Mouse (Mus musculus): ENCODE measurements at regions not wholly inside any gene's neighbourhood (a gene's known extent, or its start where the extent isn't known, plus 50 kb on each side); places are given as distances from the start of the nearest gene placed in this dataset.
"Not testable (repeated sequence)": the region's sequence is repeated elsewhere in the genome, so short reads cannot be mapped to it uniquely, and the experiment has no call there.

DNA sequence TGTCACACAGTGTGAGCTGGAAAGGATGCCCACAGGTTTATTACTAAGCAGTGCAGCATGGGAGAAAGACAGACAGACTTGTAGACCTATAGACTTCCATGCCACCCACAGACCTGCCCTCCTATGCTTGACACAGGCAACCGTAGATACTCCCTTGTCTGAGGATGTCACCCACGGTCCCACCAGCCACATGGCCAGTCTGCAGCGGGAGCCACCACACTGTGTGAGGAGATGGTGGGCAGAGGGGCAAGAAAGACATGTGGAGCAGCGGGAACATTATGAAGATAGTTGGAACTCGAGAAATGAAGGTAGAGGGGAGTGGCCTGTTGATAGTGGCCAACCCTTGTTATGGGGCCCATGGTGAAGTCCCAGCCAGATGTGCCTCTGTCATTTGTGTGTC lies 244.0 kb upstream of the Tusc1 start:
- no peak overlapping the region for H3K9ac ChIP-seq
- ATAC-seq (ENCODE audit: insufficient read depth) (no peak), DNase-seq (no peak)
- no peak overlapping the region for H3K27ac ChIP-seq (ENCODE audit: low read depth)
- WGBS = 77% methylated on average over 5 of the region's 5 CpGs
- no peak overlapping the region for H3K4me2 ChIP-seq
- no peaks in the 10 kb centered on the region for H3K9me3 ChIP-seq (ENCODE audit: low read depth, low read length)
- H3K27me3 ChIP-seq (ENCODE audit: insufficient read depth, low read length) = no peaks in the 10 kb centered on the region
- TF ChIP-seq CTCF (IDR thresholded peaks at IDR 0.05; ENCODE audit: low read depth) = no peak
- H3K36me3 ChIP-seq (ENCODE audit: insufficient read depth) = no peaks in the 10 kb centered on the region
- no peak overlapping the region for H3K4me3 ChIP-seq (ENCODE audit: low read depth, low read length)
- no peaks in the 10 kb centered on the region for H3K4me1 ChIP-seq (ENCODE audit: insufficient read depth)

- H3K4me2 ChIP-seq = no peak overlapping the region
- no peak for ATAC-seq (ENCODE audit: insufficient read depth)
- H3K9me3 ChIP-seq (ENCODE audit: low read depth, low read length) = no peaks in the 10 kb centered on the region
- no peak for TF ChIP-seq CTCF (IDR thresholded peaks at IDR 0.05; ENCODE audit: low read depth)
- DNase-seq = no peak
- no peak overlapping the region for H3K4me3 ChIP-seq (ENCODE audit: low read depth, low read length)
- no peak overlapping the region for H3K27ac ChIP-seq (ENCODE audit: low read depth)
- no peaks in the 10 kb centered on the region for H3K27me3 ChIP-seq (ENCODE audit: insufficient read depth, low read length)
- no peak overlapping the region for H3K9ac ChIP-seq
- H3K4me1 ChIP-seq (ENCODE audit: insufficient read depth) = no peaks in the 10 kb centered on the region
- H3K36me3 ChIP-seq (ENCODE audit: insufficient read depth) = no peaks in the 10 kb centered on the region
- 70% methylated on average over 5 of the region's 5 CpGs for WGBS
Observed at GRCm38 (mm10) chr4:93567487-93568259, 232.4 kb upstream of the Tusc1 start.

DNA sequence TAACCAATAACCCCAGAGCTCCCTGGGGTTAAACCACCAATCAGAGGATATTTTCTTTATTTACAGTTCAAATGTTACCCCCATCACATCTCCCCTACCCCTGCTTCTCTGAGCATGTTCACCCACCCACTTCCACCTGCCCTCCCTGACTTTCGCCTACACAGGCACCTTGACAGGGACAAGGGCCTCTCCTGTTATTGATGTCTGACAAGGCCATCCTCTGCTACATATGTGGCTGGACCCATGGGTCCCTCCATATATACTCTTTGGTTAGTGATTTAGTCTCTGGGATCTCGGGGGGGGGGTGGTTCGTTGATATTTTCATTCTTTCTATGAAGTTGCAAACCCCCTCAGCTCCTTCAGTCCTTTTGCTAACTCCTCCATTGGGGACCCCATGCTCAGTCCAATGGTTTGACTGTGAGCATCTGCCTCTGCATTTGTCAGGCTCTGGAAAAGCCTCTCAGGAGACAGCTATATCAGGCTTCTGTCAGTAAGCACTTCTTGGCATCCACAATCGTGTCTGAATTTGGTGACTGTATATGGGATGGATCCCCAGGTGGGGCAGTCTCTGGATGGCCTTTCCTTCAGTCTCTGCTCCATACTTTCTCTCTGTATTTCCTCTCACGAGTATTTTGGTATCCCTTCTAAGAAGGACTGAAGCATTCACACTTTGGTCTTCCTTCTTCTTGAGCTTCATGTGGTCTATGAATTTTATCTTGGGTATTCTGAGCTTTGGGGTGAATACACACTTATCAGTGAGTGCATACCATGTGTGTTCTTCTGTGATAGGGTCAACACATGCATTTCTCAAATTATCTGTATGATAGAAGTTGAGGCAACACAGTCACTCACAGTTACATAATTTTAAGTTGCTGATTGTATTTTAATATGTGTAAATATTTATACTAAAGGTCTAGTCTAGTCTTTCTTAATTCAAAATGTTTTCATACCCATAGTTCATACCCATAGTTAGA lies 220.8 kb upstream of the Tusc1 start:
- TF ChIP-seq CTCF (IDR thresholded peaks at IDR 0.05; ENCODE audit: low read depth) = no peak
- DNase-seq = no peak
- ATAC-seq (ENCODE audit: insufficient read depth) = no peak
- no peak overlapping the region for H3K9ac ChIP-seq
- H3K9me3 ChIP-seq (ENCODE audit: low read depth, low read length) = no peaks in the 10 kb centered on the region
- H3K36me3 ChIP-seq (ENCODE audit: insufficient read depth) = no peaks in the 10 kb centered on the region
- H3K4me3 ChIP-seq (ENCODE audit: low read depth, low read length) = no peak overlapping the region
- WGBS = 79% methylated on average over 5 of the region's 5 CpGs
- H3K27ac ChIP-seq (ENCODE audit: low read depth) = no peak overlapping the region
- no peaks in the 10 kb centered on the region for H3K4me1 ChIP-seq (ENCODE audit: insufficient read depth)
- H3K4me2 ChIP-seq = no peak overlapping the region
- no peaks in the 10 kb centered on the region for H3K27me3 ChIP-seq (ENCODE audit: insufficient read depth, low read length)

- 68% methylated on average over 2 of the region's 2 CpGs for WGBS
- not testable (repeated sequence) for H3K4me3 ChIP-seq (ENCODE audit: low read depth, low read length); H3K36me3 ChIP-seq (ENCODE audit: insufficient read depth); H3K4me1 ChIP-seq (ENCODE audit: insufficient read depth); DNase-seq; H3K9me3 ChIP-seq (ENCODE audit: low read depth, low read length); H3K4me2 ChIP-seq; ATAC-seq (ENCODE audit: insufficient read depth); H3K9ac ChIP-seq; H3K27ac ChIP-seq (ENCODE audit: low read depth); H3K27me3 ChIP-seq (ENCODE audit: insufficient read depth, low read length)
Observed at GRCm38 (mm10) chr4:93555181-93555580, 219.9 kb upstream of the Tusc1 start.

- no peak for TF ChIP-seq CTCF (IDR thresholded peaks at IDR 0.05; ENCODE audit: low read depth)
- 81% methylated on average over 4 of the region's 4 CpGs for WGBS
- no peak for ATAC-seq (ENCODE audit: insufficient read depth)
Observed at GRCm38 (mm10) chr4:93552489-93553160, 217.3 kb upstream of the Tusc1 start.

GRCm38 (mm10) chr4:93551086-93551485 lies 215.8 kb upstream of the Tusc1 start:
- Histone ChIP-seq H3K4me1 (ENCODE audit: insufficient read depth) (no peaks in the 10 kb centered on the region), H3K4me3 (ENCODE audit: low read depth, low read length) (no peak overlapping the region), H3K9ac (no peak overlapping the region), H3K27me3 (ENCODE audit: insufficient read depth, low read length) (no peaks in the 10 kb centered on the region), H3K36me3 (ENCODE audit: insufficient read depth) (no peaks in the 10 kb centered on the region), H3K4me2 (no peak overlapping the region), H3K9me3 (ENCODE audit: low read depth, low read length) (no peaks in the 10 kb centered on the region), H3K27ac (ENCODE audit: low read depth) (no peak overlapping the region)
- no peak for TF ChIP-seq CTCF (IDR thresholded peaks at IDR 0.05; ENCODE audit: low read depth)
- ATAC-seq (ENCODE audit: insufficient read depth) = no peak
- peak; percentile 31 for DNase-seq

More at GRCm38 (mm10) chr4:93552489-93553160, 217.3 kb upstream of the Tusc1 start:
- no peak for DNase-seq
- H3K4me2 ChIP-seq = no peak overlapping the region
- no peaks in the 10 kb centered on the region for H3K9me3 ChIP-seq (ENCODE audit: low read depth, low read length)
- H3K9ac ChIP-seq = no peak overlapping the region
- H3K4me1 ChIP-seq (ENCODE audit: insufficient read depth) = no peaks in the 10 kb centered on the region
- no peak overlapping the region for H3K4me3 ChIP-seq (ENCODE audit: low read depth, low read length)
- H3K27ac ChIP-seq (ENCODE audit: low read depth) = no peak overlapping the region
- no peaks in the 10 kb centered on the region for H3K36me3 ChIP-seq (ENCODE audit: insufficient read depth)
- H3K27me3 ChIP-seq (ENCODE audit: insufficient read depth, low read length) = no peaks in the 10 kb centered on the region

- Histone ChIP-seq H3K4me3 (ENCODE audit: low read depth, low read length) (no peak overlapping the region), H3K9me3 (ENCODE audit: low read depth, low read length) (no peaks in the 10 kb centered on the region), H3K9ac (no peak overlapping the region), H3K4me2 (no peak overlapping the region), H3K4me1 (ENCODE audit: insufficient read depth) (no peaks in the 10 kb centered on the region), H3K27me3 (ENCODE audit: insufficient read depth, low read length) (no peaks in the 10 kb centered on the region), H3K36me3 (ENCODE audit: insufficient read depth) (no peaks in the 10 kb centered on the region), H3K27ac (ENCODE audit: low read depth) (no peak overlapping the region)
- TF ChIP-seq CTCF (IDR thresholded peaks at IDR 0.05; ENCODE audit: low read depth) = no peak
- ATAC-seq (ENCODE audit: insufficient read depth) (no peak), DNase-seq (no peak)
- WGBS = 60% methylated on average over 4 of the region's 4 CpGs
Observed at GRCm38 (mm10) chr4:93540588-93540987, 205.3 kb upstream of the Tusc1 start.
